Mouse (Mus musculus): ENCODE results near the gene Psmb3.

GRCm38 (mm10) chr11:97744063-97744717, 41.0 kb downstream of the Psmb3 start, which contains the start of gene Pip4k2b:
- TF ChIP-seq CTCF (IDR thresholded peaks at IDR 0.05; ENCODE audit: insufficient read depth, low read depth, low read length), result no peak
- 0 out of 2 replicates have a peak, but pooled peaks have one; percentile 34 for TF ChIP-seq POLR2A (IDR thresholded peaks at IDR 0.05; ENCODE audit: insufficient read depth, low read depth, low read length)

Measured in olfactory bulb, adult 2 months (tissue).